Mouse (Mus musculus): ENCODE data around the gene Hdac9.

DNA sequence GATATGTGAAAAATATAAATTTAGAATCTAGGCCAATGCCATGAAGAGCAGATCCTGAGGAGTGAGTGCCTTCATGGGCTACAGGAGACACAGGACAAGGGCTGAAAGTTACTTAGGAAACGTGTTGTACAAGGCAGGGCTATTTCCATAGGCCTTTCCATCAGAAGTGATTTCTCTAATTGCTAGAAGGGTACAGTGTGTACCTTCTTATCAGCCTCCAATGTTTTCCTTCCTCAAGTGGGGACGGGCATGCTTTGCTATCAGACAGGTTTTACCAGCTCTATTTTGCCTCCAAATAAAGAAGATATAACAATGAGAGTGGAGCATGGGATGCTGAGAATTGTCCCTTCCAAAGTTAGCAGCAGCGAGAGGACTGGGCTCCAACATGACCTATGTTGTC, 81.4 kb downstream of the Hdac9 start:
- TF ChIP-seq POLR2A (IDR thresholded peaks at IDR 0.05; ENCODE audit: low read depth, low read length) (no peak), CTCF (conservative IDR thresholded peaks at IDR 0.05; ENCODE audit: insufficient read depth, insufficient read length, low read depth, low read length) (no peak)
